Mouse (Mus musculus): ENCODE data around the gene Zfyve1.

- TF ChIP-seq POLR2A (IDR thresholded peaks at IDR 0.05; ENCODE audit: borderline replicate concordance, extremely low read depth, low read depth, low read length), result no peak
- TF ChIP-seq CTCF (IDR thresholded peaks at IDR 0.05; ENCODE audit: insufficient read depth, low read length), result no peak
Observed at GRCm38 (mm10) chr12:83569866-83570265, 27.2 kb downstream of the Zfyve1 start.

Data from lung, adult 2 months (tissue).